Mouse (Mus musculus) 3T3-L1 (cell line): ENCODE measurements around the gene 1700017D01Rik.

Experiments
- DNase-seq: peaks from one replicate; pipeline ENCODE4 v3.0.0-alpha.2; 2015; ENCODE audit warnings: low read depth, low spot score

The 1700017D01Rik gene

GRCm38 (mm10) chr19:11048009-11048408 is 82.7 kb downstream of the 1700017D01Rik start:
- no peak for DNase-seq
